Mouse (Mus musculus) neural tube, embryonic 11.5 days (tissue): Measurements from ENCODE around the gene Piga. TPM values are rescaled to one million over a fixed set of nuclear protein-coding genes. Genes with fewer than 3 reads are reported as not detected.

Experiments used
- ATAC-seq: fragments of 200-750 bp; cut with Nextera tagmentation; 2 replicates; pipeline ENCODE4 v1.8.0; 2017; ENCODE audit warnings: moderate number of reproducible peaks, mild to moderate bottlenecking, moderate TSS enrichment, moderate library complexity; ENCODE audit not compliant: insufficient read depth, low FRiP score, low TSS enrichment
- DNase-seq: peaks from one replicate; pipeline ENCODE4 v3.0.0-alpha.2; 2015; ENCODE audit warnings: low spot score
- H3K27ac ChIP-seq: fragments of 300-500 bp; sonication (generic); 2 replicates; pipeline ENCODE4 v1.5.1; 2014; ENCODE audit warnings: low read depth, mild to moderate bottlenecking, low read length
- H3K27me3 ChIP-seq: fragments of 300-500 bp; sonication (generic); 2 replicates; pipeline ENCODE4 v1.6.1; 2014; ENCODE audit warnings: mild to moderate bottlenecking, low read length, mixed read lengths; ENCODE audit not compliant: control insufficient read depth, insufficient read depth
- H3K36me3 ChIP-seq: fragments of 300-500 bp; sonication (generic); 2 replicates; pipeline ENCODE4 v1.6.1; 2014; ENCODE audit warnings: mild to moderate bottlenecking, low read length, moderate library complexity, mixed read lengths; ENCODE audit not compliant: control insufficient read depth, insufficient read depth
- H3K4me1 ChIP-seq: fragments of 300-500 bp; sonication (generic); 2 replicates; pipeline ENCODE4 v1.6.1; 2014; ENCODE audit warnings: low read length, mixed read lengths; ENCODE audit not compliant: control insufficient read depth, insufficient read depth
- H3K4me2 ChIP-seq: fragments of 300-500 bp; sonication (generic); 2 replicates; pipeline ENCODE4 v1.6.1; 2014; ENCODE audit warnings: low read depth, mild to moderate bottlenecking, moderate library complexity
- H3K4me3 ChIP-seq: fragments of 300-500 bp; sonication (generic); 2 replicates; pipeline ENCODE4 v1.5.1; 2014; ENCODE audit warnings: low read depth, low read length
- H3K9ac ChIP-seq: fragments of 300-500 bp; sonication (generic); 2 replicates; pipeline ENCODE4 v1.6.1; 2014; ENCODE audit warnings: mild to moderate bottlenecking, low read length
- H3K9me3 ChIP-seq: fragments of 300-500 bp; sonication (generic); 2 replicates; pipeline ENCODE4 v1.6.1; 2016; ENCODE audit warnings: low read length; ENCODE audit not compliant: control insufficient read depth
- WGBS: fragments of 180-500 bp; shearing (Covaris S2); extraction: QIAGEN DNeasy Blood & Tissue Kit; methylation state at CpG from one replicate; pipeline ENCODE4 v1.1.7; 2014; 5-methylcytosine and 5-hydroxymethylcytosine counted together
- polyA plus RNA-seq: library from polyadenylated mRNA; unstranded; fragments of >200 nt; fragmentation: Nextera tagmentation; extraction: Ambion mirVana; gene quantifications from 2 replicates; pipeline ENCODE4 v1.2.1, GENCODE M21; 2014

Piga gene
- 15.5 and 16.7 TPM in 2 replicates for polyA plus RNA-seq

DNA sequence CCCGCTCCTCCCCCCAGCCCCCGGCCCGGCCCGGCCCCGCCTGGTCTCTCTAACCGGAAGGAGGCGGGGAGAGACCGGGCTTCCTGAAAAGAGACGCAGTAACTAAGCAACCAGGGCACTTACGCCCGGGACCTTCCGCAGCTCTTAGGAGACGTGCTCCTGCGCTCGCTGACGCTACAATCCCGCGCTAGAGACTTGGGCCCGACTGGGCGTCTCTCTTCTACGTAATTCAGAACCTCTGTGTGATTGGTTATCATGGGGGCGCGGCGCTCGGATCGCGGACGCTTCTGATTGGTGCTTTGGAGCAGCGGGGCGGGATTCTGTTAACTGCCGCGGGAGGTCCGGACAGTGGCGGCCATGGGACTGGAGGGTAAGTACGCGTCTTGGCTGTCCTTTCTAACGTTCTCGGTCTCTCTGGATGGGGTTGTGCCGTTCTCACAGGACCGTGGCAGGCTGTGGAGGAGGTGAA lies at the start of gene Piga:
TSS of gene Piga (plus strand) at position 317 of the 469 bp plus-strand sequence.
- H3K9me3 ChIP-seq = no peaks in the 10 kb centered on the region
- ATAC-seq (peak; percentile 100), DNase-seq (peak; percentile 91)
- H3K9ac ChIP-seq = peak within 1 kb of the TSS; percentile 65
- 18% methylated on average over 35 of the region's 40 CpGs for WGBS
- H3K4me2 ChIP-seq = peak within 1 kb of the TSS; percentile 46
- no peak within 1 kb of the TSS for H3K27ac ChIP-seq
- peak within 1 kb of the TSS; percentile 54 for H3K4me3 ChIP-seq
- no peaks in the 10 kb centered on the region for H3K27me3 ChIP-seq
- no peaks in the 10 kb centered on the region for H3K36me3 ChIP-seq
- H3K4me1 ChIP-seq = no peaks in the 10 kb centered on the region

DNA sequence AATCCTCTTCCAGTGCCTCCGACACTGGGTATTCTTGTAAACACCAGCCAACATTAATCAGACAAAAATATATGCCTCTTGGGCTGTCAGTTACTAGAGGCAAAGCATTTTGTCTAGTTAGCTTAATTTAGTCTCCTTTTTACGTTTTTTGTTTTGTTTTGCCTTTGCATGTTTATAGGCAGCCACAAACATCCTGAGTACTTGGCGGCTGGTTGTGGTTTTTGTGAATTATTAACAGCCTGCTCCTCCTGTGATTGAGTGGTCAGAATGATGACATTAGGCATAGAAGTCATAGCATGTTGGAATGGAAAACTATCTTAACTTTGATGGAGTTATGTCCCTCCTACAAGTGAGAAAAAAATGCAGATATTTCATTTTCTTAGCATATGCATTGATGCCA lies 49.0 kb upstream of the Piga start:
- no peaks in the 10 kb centered on the region for H3K36me3 ChIP-seq
- H3K4me3 ChIP-seq = no peak overlapping the region
- no peak overlapping the region for H3K4me2 ChIP-seq
- H3K27ac ChIP-seq = no peak overlapping the region
- no peaks in the 10 kb centered on the region for H3K27me3 ChIP-seq
- no peak for DNase-seq
- no peaks in the 10 kb centered on the region for H3K4me1 ChIP-seq
- ATAC-seq = no peak
- 86% methylated on average over 3 of the region's 3 CpGs for WGBS
- no peaks in the 10 kb centered on the region for H3K9me3 ChIP-seq
- no peak overlapping the region for H3K9ac ChIP-seq

DNA sequence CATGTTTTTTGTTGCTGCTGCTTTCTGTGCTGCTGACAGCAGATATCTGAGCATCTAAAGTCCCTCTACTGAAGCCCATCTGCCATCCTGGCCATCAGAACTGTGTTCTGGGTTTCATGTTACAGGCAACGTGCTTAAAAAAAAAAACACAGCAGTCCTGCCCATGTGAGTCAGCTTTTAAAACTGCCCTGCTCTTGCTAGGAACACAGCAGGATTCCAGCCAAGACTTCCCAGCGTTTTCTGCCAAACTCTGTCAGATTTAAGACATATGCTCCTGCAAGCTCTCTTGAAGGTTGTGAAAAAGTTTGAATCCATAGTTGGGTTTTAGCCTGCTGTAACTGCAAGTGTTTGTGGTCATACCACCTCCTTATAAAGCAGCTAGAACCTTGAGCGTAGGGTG lies 46.5 kb upstream of the Piga start, which contains the start of gene Vegfd:
TSS of gene Vegfd (plus strand) at position 298 of the 400 bp plus-strand sequence.
- H3K27ac ChIP-seq = no peak within 1 kb of the TSS
- no peaks in the 10 kb centered on the region for H3K27me3 ChIP-seq
- H3K4me3 ChIP-seq = no peak within 1 kb of the TSS
- ATAC-seq = no peak
- H3K4me2 ChIP-seq = no peak within 1 kb of the TSS
- no peak for DNase-seq
- no peaks in the 10 kb centered on the region for H3K9me3 ChIP-seq
- H3K9ac ChIP-seq = no peak within 1 kb of the TSS
- WGBS = 39% methylated on average over 3 of the region's 3 CpGs
- no peaks in the 10 kb centered on the region for H3K4me1 ChIP-seq
- no peaks in the 10 kb centered on the region for H3K36me3 ChIP-seq

DNA sequence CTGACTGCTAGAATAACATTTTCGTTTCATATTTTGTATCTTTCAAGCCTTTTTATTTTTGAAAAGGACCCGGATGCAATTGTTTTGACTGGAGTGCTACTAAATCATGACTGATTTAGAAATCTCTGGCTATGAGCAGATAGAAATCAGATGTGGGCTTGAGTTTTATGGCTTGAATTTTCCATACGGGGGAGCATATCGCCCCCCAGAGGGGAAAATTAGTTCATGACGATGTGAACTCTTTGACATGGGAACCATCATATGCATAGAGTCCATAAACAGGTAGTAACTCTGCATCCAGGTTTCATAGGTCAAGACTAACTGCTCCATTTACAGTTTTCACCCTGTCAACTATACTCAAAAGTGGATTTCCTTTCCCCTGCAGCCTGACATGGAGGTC lies 45.0 kb upstream of the Piga start:
- DNase-seq = no peak

DNA sequence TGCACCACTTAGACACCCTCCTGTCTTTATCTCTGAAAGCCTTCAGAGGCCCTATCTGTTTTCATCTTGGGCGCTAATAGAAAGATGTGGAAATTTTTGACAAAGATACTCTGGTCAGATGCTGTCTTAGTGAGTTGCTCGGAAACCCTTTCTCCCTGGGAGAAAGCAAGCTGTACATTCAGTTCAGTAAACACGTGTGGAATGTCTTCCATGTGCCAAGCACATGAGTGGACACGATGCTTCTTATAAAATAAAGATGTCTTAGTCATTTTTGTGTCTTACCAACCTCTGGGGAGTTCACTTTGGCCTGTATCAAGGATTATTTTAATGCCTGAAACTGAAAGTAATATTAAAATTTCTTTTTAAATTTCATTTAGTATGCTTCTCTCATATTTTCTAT lies 39.9 kb upstream of the Piga start:
- Histone ChIP-seq H3K4me1 (no peaks in the 10 kb centered on the region), H3K4me2 (no peak overlapping the region), H3K4me3 (no peak overlapping the region), H3K27me3 (0 out of 2 replicates have a peak, but pooled peaks cover 2% of the 10 kb centered on the region), H3K36me3 (no peaks in the 10 kb centered on the region), H3K9me3 (no peaks in the 10 kb centered on the region), H3K27ac (no peak overlapping the region), H3K9ac (no peak overlapping the region)
- WGBS = 92% methylated on average over 4 of the region's 4 CpGs
- ATAC-seq (no peak), DNase-seq (no peak)

More for the DNA sequence above, 45.0 kb upstream of the Piga start:
- Histone ChIP-seq H3K9ac (no peak overlapping the region), H3K4me3 (no peak overlapping the region), H3K9me3 (no peaks in the 10 kb centered on the region), H3K27ac (no peak overlapping the region), H3K4me1 (no peaks in the 10 kb centered on the region), H3K4me2 (no peak overlapping the region), H3K36me3 (no peaks in the 10 kb centered on the region), H3K27me3 (no peaks in the 10 kb centered on the region)
- WGBS = 58% methylated on average over 5 of the region's 5 CpGs
- no peak for ATAC-seq

DNA sequence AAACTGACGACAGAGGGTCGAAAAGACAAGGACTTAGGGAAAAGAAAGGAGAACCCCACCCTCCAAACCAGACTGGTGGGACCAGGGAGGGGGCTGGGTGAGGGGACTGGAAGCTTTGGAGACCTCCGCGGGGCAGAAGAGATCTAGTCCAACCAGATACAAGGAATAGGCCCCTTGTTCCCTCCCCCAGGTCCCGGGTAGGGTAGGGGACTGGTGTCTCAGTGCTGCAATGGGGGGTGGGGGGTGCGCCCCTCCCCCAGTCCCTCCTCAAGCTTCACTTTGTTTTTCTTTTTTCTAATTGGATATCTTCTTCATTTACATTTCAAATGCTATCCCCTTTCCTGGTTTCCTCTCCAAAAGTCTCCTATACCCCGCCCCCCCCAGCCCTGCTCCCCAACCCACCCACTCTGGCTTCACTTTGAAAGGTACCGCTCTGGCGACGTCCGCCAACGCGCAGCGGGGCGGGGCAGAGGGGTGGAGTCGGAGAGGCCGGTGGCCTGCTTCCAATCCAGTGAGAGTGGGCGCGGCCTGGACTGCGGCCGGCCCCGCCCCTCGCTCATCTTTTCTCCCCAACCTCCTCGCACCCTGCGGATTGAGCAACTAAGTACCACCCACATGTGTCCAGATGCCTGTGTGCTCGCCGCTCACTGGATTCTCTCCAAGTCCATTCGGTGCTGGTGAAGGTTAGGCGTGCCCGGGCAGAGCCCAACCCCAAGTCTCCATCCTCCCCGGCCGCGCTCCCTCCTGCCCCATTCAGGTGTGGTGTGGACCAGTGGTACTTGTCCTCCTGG lies 37.8 kb upstream of the Piga start:
- Histone ChIP-seq H3K27me3 (0 out of 2 replicates have a peak, but pooled peaks cover 2% of the 10 kb centered on the region), H3K36me3 (no peaks in the 10 kb centered on the region), H3K27ac (no peak overlapping the region), H3K4me3 (peak overlapping the region; percentile 29), H3K4me2 (peak overlapping the region; percentile 53), H3K9me3 (no peaks in the 10 kb centered on the region), H3K9ac (no peak overlapping the region), H3K4me1 (no peaks in the 10 kb centered on the region)
- DNase-seq (peak; percentile 86), ATAC-seq (peak; percentile 99)
- WGBS = 19% methylated on average over 30 of the region's 33 CpGs

DNA sequence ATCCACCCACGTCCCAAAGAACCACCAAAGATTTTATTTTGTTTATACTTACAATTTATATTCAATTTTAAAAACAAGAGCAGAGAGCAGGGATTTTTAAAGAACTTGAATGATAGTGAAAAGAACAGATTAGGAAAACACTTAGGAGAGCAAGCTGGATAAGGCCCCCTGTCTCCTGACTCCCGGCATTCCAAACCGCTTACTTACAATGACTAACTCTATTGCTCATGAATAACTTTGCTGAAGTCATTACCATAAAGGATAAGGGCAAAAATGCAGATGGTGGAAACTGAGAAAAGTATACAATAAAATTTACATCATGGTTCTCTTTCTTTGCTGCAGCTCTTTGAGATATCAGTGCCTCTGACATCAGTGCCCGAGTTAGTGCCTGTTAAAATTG lies 25.5 kb upstream of the Piga start:
- Histone ChIP-seq H3K9ac (no peak overlapping the region), H3K27me3 (no peaks in the 10 kb centered on the region), H3K4me2 (no peak overlapping the region), H3K9me3 (no peaks in the 10 kb centered on the region), H3K36me3 (no peaks in the 10 kb centered on the region), H3K4me1 (no peaks in the 10 kb centered on the region), H3K4me3 (no peak overlapping the region), H3K27ac (no peak overlapping the region)
- no peak for DNase-seq
- ATAC-seq = no peak
- WGBS = 84% methylated on average over 4 of the region's 4 CpGs

DNA sequence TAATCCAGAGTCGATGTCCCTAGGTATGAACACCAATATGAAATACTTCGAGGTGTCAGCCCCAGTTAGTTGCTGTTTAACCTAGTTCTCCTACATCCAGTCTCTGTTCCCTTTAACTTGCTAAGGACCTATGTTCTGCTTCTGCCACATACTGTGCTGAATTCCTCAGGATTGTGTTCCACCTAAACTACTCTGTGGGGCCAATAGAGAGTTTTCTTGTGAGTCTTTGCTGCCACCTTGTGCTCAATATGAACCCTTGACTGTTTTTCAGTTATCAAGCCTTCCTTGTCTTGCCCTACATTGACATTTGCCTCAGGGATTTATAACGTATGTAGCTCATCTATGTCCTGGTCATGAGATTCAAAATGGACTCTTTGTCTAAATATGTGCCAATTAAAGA lies 21.1 kb upstream of the Piga start:
- H3K9me3 ChIP-seq = no peaks in the 10 kb centered on the region
- H3K36me3 ChIP-seq = no peaks in the 10 kb centered on the region
- no peak overlapping the region for H3K9ac ChIP-seq
- no peaks in the 10 kb centered on the region for H3K27me3 ChIP-seq
- no peaks in the 10 kb centered on the region for H3K4me1 ChIP-seq
- no peak overlapping the region for H3K27ac ChIP-seq
- DNase-seq (no peak), ATAC-seq (no peak)
- no peak overlapping the region for H3K4me2 ChIP-seq
- 69% methylated on average over 3 of the region's 3 CpGs for WGBS
- no peak overlapping the region for H3K4me3 ChIP-seq

DNA sequence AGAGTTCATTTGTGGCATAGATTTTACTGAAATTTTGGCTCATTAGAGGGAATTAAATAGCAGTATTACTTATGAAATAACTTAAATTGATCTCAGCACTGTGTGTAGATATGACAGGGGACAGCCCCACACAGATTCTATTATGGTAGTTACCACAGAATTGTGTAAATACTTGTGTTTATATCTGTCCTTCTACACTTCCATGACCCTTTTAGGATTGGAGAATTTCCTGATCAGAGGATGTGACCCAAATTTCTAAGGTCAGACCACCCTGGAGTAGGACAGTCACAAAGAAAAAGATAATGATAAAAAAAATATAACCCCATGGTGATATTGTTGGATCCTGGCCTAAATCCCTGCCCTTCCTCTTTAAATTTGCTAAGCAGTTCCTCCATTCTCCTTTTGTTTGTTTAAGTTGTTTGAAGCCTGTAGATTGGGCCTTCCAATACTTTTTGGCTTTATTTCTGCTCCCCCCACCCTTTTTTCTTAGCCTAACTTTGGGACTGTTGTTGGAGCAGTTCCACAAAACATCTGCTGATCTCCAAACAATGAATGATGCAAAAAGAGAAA lies 14.4 kb upstream of the Piga start:
- ATAC-seq (no peak), DNase-seq (no peak)
- H3K4me2 ChIP-seq = no peak overlapping the region
- no peaks in the 10 kb centered on the region for H3K4me1 ChIP-seq
- no peak overlapping the region for H3K27ac ChIP-seq
- no peaks in the 10 kb centered on the region for H3K27me3 ChIP-seq
- H3K36me3 ChIP-seq = no peaks in the 10 kb centered on the region
- H3K4me3 ChIP-seq = no peak overlapping the region
- no peak overlapping the region for H3K9ac ChIP-seq
- no peaks in the 10 kb centered on the region for H3K9me3 ChIP-seq
